Mouse (Mus musculus) fat pad, adult 2 months (tissue): ENCODE data around the gene Prpf3.
"Not testable (repeated sequence)": the region's sequence is repeated elsewhere in the genome, so short reads cannot be mapped to it uniquely, and the experiment has no call there.

Experiments
- DNase-seq: peaks from one replicate; pipeline ENCODE4 v3.0.0-alpha.2; 2011; ENCODE audit warnings: low read depth, low spot score; ENCODE audit errors: extremely low read depth

Prpf3 gene

GRCm38 (mm10) chr3:95855502-95856089 is at the start of gene Prpf3:
Gene Prpf3, minus strand, starts transcription at chr3:95855885.
- no peak for DNase-seq

- DNase-seq, result no peak
Observed at GRCm38 (mm10) chr3:95904568-95904967, 48.9 kb upstream of the Prpf3 start, which contains the start of gene Car14. Gene Car14, minus strand, starts transcription at chr3:95904691.

- no peak for DNase-seq
Observed at GRCm38 (mm10) chr3:95903753-95904502, 48.2 kb upstream of the Prpf3 start.

- DNase-seq, result no peak
Observed at GRCm38 (mm10) chr3:95902643-95903042, 47.0 kb upstream of the Prpf3 start.

GRCm38 (mm10) chr3:95902373-95902625 is 46.6 kb upstream of the Prpf3 start:
- no peak for DNase-seq

- no peak for DNase-seq
Observed at GRCm38 (mm10) chr3:95901616-95902372, 46.1 kb upstream of the Prpf3 start.

- no peak for DNase-seq
Observed at GRCm38 (mm10) chr3:95899800-95900524, 44.3 kb upstream of the Prpf3 start.

GRCm38 (mm10) chr3:95895501-95895900 is 39.8 kb upstream of the Prpf3 start:
- not testable (repeated sequence) for DNase-seq

- DNase-seq, result no peak
Observed at GRCm38 (mm10) chr3:95894317-95895160, 38.9 kb upstream of the Prpf3 start.

GRCm38 (mm10) chr3:95893606-95894316 is 38.1 kb upstream of the Prpf3 start, which contains the start of gene Aph1a:
Gene Aph1a, plus strand, starts transcription at chr3:95893969.
- DNase-seq, result not testable (repeated sequence)

GRCm38 (mm10) chr3:95893126-95893525 is 37.4 kb upstream of the Prpf3 start:
- DNase-seq, result no peak

- no peak for DNase-seq
Observed at GRCm38 (mm10) chr3:95892066-95893052, 36.7 kb upstream of the Prpf3 start.

- DNase-seq, result no peak
Observed at GRCm38 (mm10) chr3:95891211-95892065, 35.8 kb upstream of the Prpf3 start, which contains the start of gene BC028528. Gene BC028528, minus strand, starts transcription at chr3:95892005.

- no peak for DNase-seq
Observed at GRCm38 (mm10) chr3:95889664-95890063, 34.0 kb upstream of the Prpf3 start.

- no peak for DNase-seq
Observed at GRCm38 (mm10) chr3:95887596-95887995, 31.9 kb upstream of the Prpf3 start.

- no peak for DNase-seq
Observed at GRCm38 (mm10) chr3:95884400-95884799, 28.7 kb upstream of the Prpf3 start.

- DNase-seq, result no peak
Observed at GRCm38 (mm10) chr3:95882816-95883425, 27.2 kb upstream of the Prpf3 start.
